Mouse (Mus musculus): ENCODE measurements at regions not wholly inside any gene's neighbourhood (a gene's known extent, or its start where the extent isn't known, plus 50 kb on each side); places are given as distances from the start of the nearest gene placed in this dataset.
"Not testable (repeated sequence)": the region's sequence is repeated elsewhere in the genome, so short reads cannot be mapped to it uniquely, and the experiment has no call there.

GRCm38 (mm10) chr1:177501288-177501687 lies 59.1 kb downstream of the Zbtb18 start:
- H3K4me3 ChIP-seq (ENCODE audit: insufficient read depth, poor library complexity, severe bottlenecking): no peak overlapping the region
- TF ChIP-seq MYOD1 (IDR thresholded peaks at IDR 0.05; ENCODE audit: control insufficient read depth, insufficient read length, low read depth): no peak
- no peak for TF ChIP-seq CTCF (IDR thresholded peaks at IDR 0.05; ENCODE audit: control insufficient read depth, insufficient read depth, insufficient read length)
- no peak for TF ChIP-seq CEBPB (IDR thresholded peaks at IDR 0.05; ENCODE audit: low read depth)
- TF ChIP-seq MYOG (IDR thresholded peaks at IDR 0.05; ENCODE audit: control insufficient read depth, extremely low read depth, insufficient read length): no peak
- TF ChIP-seq USF1 (IDR thresholded peaks at IDR 0.05; ENCODE audit: low read depth): no peak
- no peak for TF ChIP-seq FOSL1 (IDR thresholded peaks at IDR 0.05; ENCODE audit: insufficient read depth, low read length, poor library complexity, severe bottlenecking)
- no peak for TF ChIP-seq MAX (IDR thresholded peaks at IDR 0.05)
- no peaks in the 10 kb centered on the region for H3K79me2 ChIP-seq (ENCODE audit: control insufficient read depth, insufficient read depth)
- no peak overlapping the region for H3ac ChIP-seq (ENCODE audit: control insufficient read depth, insufficient read length, low read depth)
- H3K36me3 ChIP-seq (ENCODE audit: control insufficient read depth, insufficient read depth): no peaks in the 10 kb centered on the region
- H3K79me3 ChIP-seq (ENCODE audit: low read depth): no peaks in the 10 kb centered on the region
- H3K27me3 ChIP-seq (ENCODE audit: control insufficient read depth, insufficient read depth, insufficient read length): no peaks in the 10 kb centered on the region

GRCm38 (mm10) chr1:177503946-177504345 lies 61.8 kb downstream of the Zbtb18 start:
- H3K36me3 ChIP-seq (ENCODE audit: control insufficient read depth, insufficient read depth): no peaks in the 10 kb centered on the region
- no peak overlapping the region for H3ac ChIP-seq (ENCODE audit: control insufficient read depth, insufficient read length, low read depth)
- H3K79me2 ChIP-seq (ENCODE audit: control insufficient read depth, insufficient read depth): no peaks in the 10 kb centered on the region
- TF ChIP-seq USF1 (IDR thresholded peaks at IDR 0.05; ENCODE audit: low read depth) (no peak), CEBPB (IDR thresholded peaks at IDR 0.05; ENCODE audit: low read depth) (no peak), MAX (IDR thresholded peaks at IDR 0.05) (no peak), CTCF (IDR thresholded peaks at IDR 0.05; ENCODE audit: control insufficient read depth, insufficient read depth, insufficient read length) (no peak), MYOG (IDR thresholded peaks at IDR 0.05; ENCODE audit: control insufficient read depth, extremely low read depth, insufficient read length) (no peak)
- H3K27me3 ChIP-seq (ENCODE audit: control insufficient read depth, insufficient read depth, insufficient read length): peaks cover under 1% of the 10 kb centered on the region
- H3K4me3 ChIP-seq (ENCODE audit: insufficient read depth, poor library complexity, severe bottlenecking): no peak overlapping the region
- no peaks in the 10 kb centered on the region for H3K79me3 ChIP-seq (ENCODE audit: low read depth)

DNA sequence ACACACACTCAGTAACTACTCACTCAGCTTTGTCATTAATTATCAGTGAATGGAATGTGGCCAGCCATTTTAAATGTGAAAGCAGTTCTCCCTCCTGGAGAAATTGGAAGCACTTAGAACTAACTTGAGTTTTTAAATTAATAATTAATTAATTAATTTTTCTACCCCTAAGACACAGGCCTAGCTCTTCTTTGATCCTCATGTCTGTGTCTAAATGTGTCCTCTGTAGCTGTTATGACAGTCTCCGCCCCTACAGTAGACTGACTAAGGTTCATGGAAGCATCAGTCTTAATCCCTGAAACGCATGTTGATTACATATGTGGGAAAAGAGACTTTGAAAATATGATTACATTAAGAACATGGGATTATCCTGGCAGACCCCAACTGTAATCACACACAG lies 62.6 kb downstream of the Zbtb18 start:
- TF ChIP-seq MYOD1 (IDR thresholded peaks at IDR 0.05; ENCODE audit: control insufficient read depth, insufficient read length, low read depth): no peak
- TF ChIP-seq CTCF (IDR thresholded peaks at IDR 0.05; ENCODE audit: control insufficient read depth, insufficient read depth, insufficient read length): no peak
- TF ChIP-seq USF1 (IDR thresholded peaks at IDR 0.05; ENCODE audit: low read depth): no peak

GRCm38 (mm10) chr1:177507398-177507797 lies 65.2 kb downstream of the Zbtb18 start:
- not testable (repeated sequence) for H3K79me3 ChIP-seq (ENCODE audit: low read depth); H3ac ChIP-seq (ENCODE audit: control insufficient read depth, insufficient read length, low read depth); H3K27me3 ChIP-seq (ENCODE audit: control insufficient read depth, insufficient read depth, insufficient read length); H3K79me2 ChIP-seq (ENCODE audit: control insufficient read depth, insufficient read depth); H3K36me3 ChIP-seq (ENCODE audit: control insufficient read depth, insufficient read depth); H3K4me3 ChIP-seq (ENCODE audit: insufficient read depth, poor library complexity, severe bottlenecking)

More for the DNA sequence above, 62.6 kb downstream of the Zbtb18 start:
- Histone ChIP-seq H3K27me3 (ENCODE audit: control insufficient read depth, insufficient read depth, insufficient read length) (peaks cover 4% of the 10 kb centered on the region), H3K4me3 (ENCODE audit: insufficient read depth, poor library complexity, severe bottlenecking) (no peak overlapping the region), H3K36me3 (ENCODE audit: control insufficient read depth, insufficient read depth) (no peaks in the 10 kb centered on the region), H3ac (ENCODE audit: control insufficient read depth, insufficient read length, low read depth) (no peak overlapping the region), H3K79me2 (ENCODE audit: control insufficient read depth, insufficient read depth) (no peaks in the 10 kb centered on the region), H3K79me3 (ENCODE audit: low read depth) (no peaks in the 10 kb centered on the region)

- Histone ChIP-seq H3K79me3 (ENCODE audit: low read depth) (no peaks in the 10 kb centered on the region), H3K36me3 (ENCODE audit: control insufficient read depth, insufficient read depth) (no peaks in the 10 kb centered on the region), H3K79me2 (ENCODE audit: control insufficient read depth, insufficient read depth) (no peaks in the 10 kb centered on the region), H3K27me3 (ENCODE audit: control insufficient read depth, insufficient read depth, insufficient read length) (peaks cover 4% of the 10 kb centered on the region), H3K4me3 (ENCODE audit: insufficient read depth, poor library complexity, severe bottlenecking) (no peak overlapping the region), H3ac (ENCODE audit: control insufficient read depth, insufficient read length, low read depth) (no peak overlapping the region)
- TF ChIP-seq FOSL1 (IDR thresholded peaks at IDR 0.05; ENCODE audit: insufficient read depth, low read length, poor library complexity, severe bottlenecking): no peak
- no peak for TF ChIP-seq CTCF (IDR thresholded peaks at IDR 0.05; ENCODE audit: control insufficient read depth, insufficient read depth, insufficient read length)
These were observed 67.6 kb downstream of the Zbtb18 start for GRCm38 (mm10) chr1:177509786-177510185.

DNA sequence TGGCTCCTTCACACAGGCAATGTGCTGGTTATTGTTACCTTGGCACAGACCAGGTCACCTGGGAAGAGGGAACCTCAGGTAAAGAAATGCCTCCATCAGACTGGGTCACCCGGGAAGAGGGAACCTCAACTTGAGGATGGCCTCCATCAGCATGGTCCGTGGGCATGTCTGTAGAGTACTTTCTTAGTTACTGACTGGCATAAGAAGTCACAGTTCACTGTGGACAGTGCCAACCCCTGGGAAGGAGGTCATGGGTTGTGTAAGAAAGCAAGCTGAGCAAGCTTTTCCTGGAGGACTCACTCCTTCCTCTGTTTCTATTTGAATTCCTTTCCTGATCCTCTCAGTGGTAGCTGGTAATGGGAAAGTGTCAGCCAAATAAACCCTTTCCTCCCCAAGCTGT lies 70.0 kb downstream of the Zbtb18 start:
- no peak overlapping the region for H3ac ChIP-seq (ENCODE audit: control insufficient read depth, insufficient read length, low read depth)
- H3K4me3 ChIP-seq (ENCODE audit: insufficient read depth, poor library complexity, severe bottlenecking): no peak overlapping the region
- no peaks in the 10 kb centered on the region for H3K79me3 ChIP-seq (ENCODE audit: low read depth)
- H3K36me3 ChIP-seq (ENCODE audit: control insufficient read depth, insufficient read depth): no peaks in the 10 kb centered on the region
- peaks cover 5% of the 10 kb centered on the region for H3K27me3 ChIP-seq (ENCODE audit: control insufficient read depth, insufficient read depth, insufficient read length)
- TF ChIP-seq FOSL1 (IDR thresholded peaks at IDR 0.05; ENCODE audit: insufficient read depth, low read length, poor library complexity, severe bottlenecking) (no peak), MYOG (IDR thresholded peaks at IDR 0.05; ENCODE audit: control insufficient read depth, extremely low read depth, insufficient read length) (no peak), MAX (IDR thresholded peaks at IDR 0.05) (no peak), CEBPB (IDR thresholded peaks at IDR 0.05; ENCODE audit: low read depth) (no peak), CTCF (IDR thresholded peaks at IDR 0.05; ENCODE audit: control insufficient read depth, insufficient read depth, insufficient read length) (no peak), MYOD1 (IDR thresholded peaks at IDR 0.05; ENCODE audit: control insufficient read depth, insufficient read length, low read depth) (no peak), USF1 (IDR thresholded peaks at IDR 0.05; ENCODE audit: low read depth) (no peak)
- H3K79me2 ChIP-seq (ENCODE audit: control insufficient read depth, insufficient read depth): no peaks in the 10 kb centered on the region
